Mouse (Mus musculus) midbrain, embryonic 11.5 days (tissue): ENCODE measurements at regions not wholly inside any gene's neighbourhood (a gene's known extent, or its start where the extent isn't known, plus 50 kb on each side); places are given as distances from the start of the nearest gene placed in this dataset.
"Not testable (repeated sequence)": the region's sequence is repeated elsewhere in the genome, so short reads cannot be mapped to it uniquely, and the experiment has no call there.

Experiments used
- ATAC-seq: fragments of 200-750 bp; cut with Nextera tagmentation; 2 replicates; pipeline ENCODE4 v1.8.0; 2017; ENCODE audit warnings: moderate TSS enrichment, moderate library complexity; ENCODE audit not compliant: low FRiP score
- DNase-seq: peaks from one replicate; pipeline ENCODE4 v3.0.0; 2015; ENCODE audit warnings: low spot score; ENCODE audit errors: missing footprints
- H3K27ac ChIP-seq: fragments of 300-500 bp; sonication (generic); 2 replicates; pipeline ENCODE4 v1.5.1; 2014; ENCODE audit warnings: low read depth, low read length
- H3K27me3 ChIP-seq: fragments of 300-500 bp; sonication (generic); 2 replicates; pipeline ENCODE4 v1.6.1; 2014; ENCODE audit warnings: mild to moderate bottlenecking, low read length, moderate library complexity, mixed read lengths; ENCODE audit not compliant: control insufficient read depth, insufficient read depth
- H3K36me3 ChIP-seq: fragments of 300-500 bp; sonication (generic); 2 replicates; pipeline ENCODE4 v1.6.1; 2014; ENCODE audit warnings: mild to moderate bottlenecking, low read length, moderate library complexity, mixed read lengths; ENCODE audit not compliant: control insufficient read depth, insufficient read depth
- H3K4me1 ChIP-seq: fragments of 300-500 bp; sonication (generic); 2 replicates; pipeline ENCODE4 v1.6.1; 2014; ENCODE audit warnings: low read length; ENCODE audit not compliant: control insufficient read depth, insufficient read depth
- H3K4me2 ChIP-seq: fragments of 300-500 bp; sonication (generic); 2 replicates; pipeline ENCODE4 v1.6.1; 2014; ENCODE audit warnings: mild to moderate bottlenecking, moderate library complexity
- H3K4me3 ChIP-seq: fragments of 300-500 bp; sonication (generic); 2 replicates; pipeline ENCODE4 v1.5.1; 2014; ENCODE audit warnings: low read depth, low read length
- H3K9ac ChIP-seq: fragments of 300-500 bp; sonication (generic); 2 replicates; pipeline ENCODE4 v1.6.1; 2014; ENCODE audit warnings: low read length
- H3K9me3 ChIP-seq: fragments of 300-500 bp; sonication (generic); 2 replicates; pipeline ENCODE4 v1.6.1; 2016; ENCODE audit warnings: low read length; ENCODE audit not compliant: control insufficient read depth
- WGBS: fragments of 180-500 bp; shearing (Covaris S2); extraction: QIAGEN DNeasy Blood & Tissue Kit; methylation state at CpG from one replicate; pipeline ENCODE4 v1.1.7; 2014; 5-methylcytosine and 5-hydroxymethylcytosine counted together

DNA sequence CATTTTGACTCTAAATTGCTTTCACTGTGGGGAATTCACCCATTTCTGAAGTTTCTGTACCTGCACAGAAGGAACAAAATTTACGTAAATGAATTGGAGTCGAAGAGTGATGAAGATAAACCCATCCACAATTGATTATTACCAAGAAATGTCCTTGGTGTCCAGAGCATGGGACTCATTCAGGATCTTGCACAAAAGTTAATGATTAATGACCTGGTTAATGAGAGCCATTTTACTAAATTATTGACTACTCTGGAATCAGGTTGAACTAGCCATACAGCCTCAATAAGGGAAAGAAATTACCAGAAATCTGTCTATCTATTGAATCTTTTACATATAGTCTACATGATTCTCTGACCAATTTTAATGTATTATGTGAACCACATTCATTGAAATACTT lies 509.6 kb downstream of the Adam6a start:
- Histone ChIP-seq H3K4me3 (no peak overlapping the region), H3K4me2 (no peak overlapping the region), H3K27me3 (no peaks in the 10 kb centered on the region), H3K27ac (no peak overlapping the region), H3K9me3 (no peaks in the 10 kb centered on the region), H3K36me3 (no peaks in the 10 kb centered on the region), H3K9ac (no peak overlapping the region), H3K4me1 (no peaks in the 10 kb centered on the region)
- ATAC-seq (no peak), DNase-seq (no peak)
- 88% methylated on average over 2 of the region's 2 CpGs for WGBS

GRCm38 (mm10) chr12:114059615-114060014 lies 515.9 kb downstream of the Adam6a start:
- Histone ChIP-seq H3K9me3 (no peaks in the 10 kb centered on the region; the same call in 1 of the 2 replicates), H3K9ac (no peak overlapping the region), H3K36me3 (no peaks in the 10 kb centered on the region), H3K27me3 (no peaks in the 10 kb centered on the region), H3K27ac (no peak overlapping the region), H3K4me1 (no peaks in the 10 kb centered on the region), H3K4me2 (no peak overlapping the region), H3K4me3 (no peak overlapping the region)
- no peak for DNase-seq
- no peak for ATAC-seq
- 74% methylated on average over 3 of the region's 3 CpGs for WGBS

DNA sequence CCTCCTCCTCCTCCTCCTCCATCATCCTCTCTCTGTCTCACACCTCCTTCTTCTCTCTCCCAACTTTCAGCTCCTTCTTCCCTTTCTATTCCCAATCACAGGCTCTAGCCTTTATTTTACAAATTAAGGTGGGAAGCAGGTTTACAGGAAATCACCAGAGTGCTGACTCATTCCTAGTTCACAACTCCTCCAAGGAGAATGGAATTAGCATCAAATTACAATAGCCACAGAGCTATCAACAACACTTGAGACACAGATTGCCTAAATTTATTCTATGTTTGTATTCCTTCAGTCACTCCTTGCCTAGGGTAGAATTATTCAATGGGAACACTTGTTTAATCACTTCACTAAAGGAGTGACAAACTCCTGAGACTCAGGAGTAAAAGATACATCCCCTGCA lies 523.5 kb downstream of the Adam6a start:
- Histone ChIP-seq H3K27me3 (no peaks in the 10 kb centered on the region), H3K27ac (no peak overlapping the region), H3K36me3 (no peaks in the 10 kb centered on the region), H3K4me2 (no peak overlapping the region), H3K4me1 (no peaks in the 10 kb centered on the region), H3K9ac (no peak overlapping the region), H3K9me3 (no peaks in the 10 kb centered on the region; the same call in 1 of the 2 replicates), H3K4me3 (no peak overlapping the region)
- ATAC-seq (no peak), DNase-seq (no peak)

DNA sequence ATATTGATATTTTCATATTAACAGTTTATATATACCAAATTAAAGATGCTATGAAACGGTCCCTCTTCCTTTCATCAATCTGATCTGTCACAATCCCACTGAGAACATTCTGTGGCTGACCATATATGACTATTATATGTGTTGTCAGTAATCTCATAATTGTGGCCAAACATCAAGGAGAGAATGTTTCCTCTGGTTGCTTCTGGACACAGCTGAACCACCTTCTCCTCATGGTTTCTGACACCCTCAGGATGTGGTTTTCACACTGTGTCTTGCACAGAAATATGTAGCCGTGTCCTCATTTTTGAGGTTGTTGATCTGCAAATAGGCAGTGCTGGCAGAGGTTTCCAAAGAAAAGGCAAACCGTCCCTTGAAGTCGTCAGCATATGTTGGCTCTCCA lies 565.0 kb downstream of the Adam6a start:
- H3K4me1 ChIP-seq, ATAC-seq, H3K27me3 ChIP-seq, H3K36me3 ChIP-seq, H3K9ac ChIP-seq, H3K9me3 ChIP-seq, DNase-seq, H3K4me3 ChIP-seq, H3K27ac ChIP-seq, H3K4me2 ChIP-seq: not testable (repeated sequence)
- WGBS: 74% methylated on average over 4 of the region's 4 CpGs

DNA sequence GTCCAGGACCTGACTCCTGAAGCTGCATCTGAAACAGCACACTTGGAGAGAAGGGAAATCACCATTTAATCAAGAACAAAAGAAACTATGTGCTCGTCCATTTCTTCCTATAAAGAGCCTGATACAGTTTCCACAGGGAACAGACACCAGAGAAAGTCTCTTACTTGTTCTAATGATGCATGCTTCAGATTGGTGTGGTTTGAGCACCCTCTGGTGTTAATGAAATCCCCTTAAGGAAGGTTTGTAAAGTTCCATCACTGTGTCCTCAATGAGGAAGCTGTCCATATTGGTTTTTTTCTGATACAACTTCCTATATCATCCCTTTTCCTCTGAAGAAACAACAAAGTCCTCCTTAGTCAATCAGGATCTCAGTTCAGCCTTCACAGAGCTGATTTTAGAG lies 591.2 kb downstream of the Adam6a start:
- Histone ChIP-seq H3K27ac (no peak overlapping the region), H3K4me2 (no peak overlapping the region), H3K9me3 (peaks cover 2% of the 10 kb centered on the region; the same call in 1 of the 2 replicates), H3K4me3 (no peak overlapping the region), H3K9ac (no peak overlapping the region), H3K27me3 (no peaks in the 10 kb centered on the region), H3K4me1 (no peaks in the 10 kb centered on the region), H3K36me3 (no peaks in the 10 kb centered on the region)
- 61% methylated on average over 1 of the region's 1 CpGs for WGBS
- no peak for ATAC-seq
- DNase-seq: no peak

GRCm38 (mm10) chr12:114148779-114149178 lies 605.1 kb downstream of the Adam6a start:
- no peak for ATAC-seq
- Histone ChIP-seq H3K4me1 (no peaks in the 10 kb centered on the region), H3K9me3 (peaks cover 16% of the 10 kb centered on the region; the same call in 1 of the 2 replicates), H3K4me3 (no peak overlapping the region), H3K27me3 (no peaks in the 10 kb centered on the region), H3K4me2 (no peak overlapping the region), H3K36me3 (no peaks in the 10 kb centered on the region), H3K9ac (no peak overlapping the region), H3K27ac (no peak overlapping the region)
- DNase-seq: no peak
- 94% methylated on average over 4 of the region's 4 CpGs for WGBS

- H3K9me3 ChIP-seq: no peaks in the 10 kb centered on the region; the same call in 1 of the 2 replicates
- DNase-seq (no peak), ATAC-seq (no peak)
- H3K4me2 ChIP-seq: no peak overlapping the region
- no peak overlapping the region for H3K4me3 ChIP-seq
- H3K27ac ChIP-seq: no peak overlapping the region
- no peaks in the 10 kb centered on the region for H3K27me3 ChIP-seq
- WGBS: 76% methylated on average over 2 of the region's 2 CpGs
- no peak overlapping the region for H3K9ac ChIP-seq
- no peaks in the 10 kb centered on the region for H3K4me1 ChIP-seq
- no peaks in the 10 kb centered on the region for H3K36me3 ChIP-seq
Measured at GRCm38 (mm10) chr12:114172305-114172704, 628.6 kb downstream of the Adam6a start.

DNA sequence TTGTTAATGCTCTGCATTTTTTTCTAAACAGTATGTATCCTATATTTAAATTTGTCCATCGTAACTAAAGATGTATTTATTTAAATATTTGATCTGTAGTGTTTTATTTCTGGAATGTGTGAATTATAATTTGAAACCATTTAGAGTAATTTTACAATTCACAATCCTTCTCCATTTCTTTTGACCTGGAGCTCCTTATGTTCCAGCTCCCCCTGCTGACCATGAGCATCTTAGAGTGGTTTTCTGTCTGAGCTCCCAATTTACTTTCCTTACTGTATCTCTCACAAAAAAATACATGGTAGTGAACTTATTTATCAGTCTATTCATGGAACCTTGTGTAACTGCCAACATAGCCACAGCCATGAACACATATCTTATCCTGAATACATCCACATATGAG lies 655.8 kb downstream of the Adam6a start:
- no peaks in the 10 kb centered on the region for H3K36me3 ChIP-seq
- no peak overlapping the region for H3K4me2 ChIP-seq
- WGBS: 74% methylated on average over 1 of the region's 1 CpGs
- no peak for DNase-seq
- H3K4me3 ChIP-seq: no peak overlapping the region
- no peak overlapping the region for H3K9ac ChIP-seq
- peaks cover 12% of the 10 kb centered on the region for H3K9me3 ChIP-seq
- H3K27ac ChIP-seq: no peak overlapping the region
- no peaks in the 10 kb centered on the region for H3K27me3 ChIP-seq
- ATAC-seq: no peak
- no peaks in the 10 kb centered on the region for H3K4me1 ChIP-seq

- H3K36me3 ChIP-seq: no peaks in the 10 kb centered on the region
- no peak overlapping the region for H3K4me2 ChIP-seq
- H3K9ac ChIP-seq: no peak overlapping the region
- 36% methylated on average over 3 of the region's 3 CpGs for WGBS
- no peak for DNase-seq
- no peaks in the 10 kb centered on the region for H3K4me1 ChIP-seq
- no peaks in the 10 kb centered on the region for H3K27me3 ChIP-seq
- ATAC-seq: no peak
- no peak overlapping the region for H3K4me3 ChIP-seq
- peaks cover 3% of the 10 kb centered on the region; the same call in 1 of the 2 replicates for H3K9me3 ChIP-seq
- no peak overlapping the region for H3K27ac ChIP-seq
Measured at GRCm38 (mm10) chr12:114222541-114222940, 678.8 kb downstream of the Adam6a start.
